Mouse (Mus musculus) hindbrain, postnatal 0 days (tissue): Measurements from ENCODE around the gene Nsg2. TPM values are rescaled to one million over a fixed set of nuclear protein-coding genes. Genes with fewer than 3 reads are reported as not detected.
A peak's percentile ranks its signal among the peaks of the same experiment; 100 is the strongest.

Source experiments
- ATAC-seq: fragments of 200-750 bp; cut with Nextera tagmentation; 2 replicates; pipeline ENCODE4 v1.8.0; 2017; ENCODE audit warnings: mild to moderate bottlenecking, moderate TSS enrichment, moderate library complexity
- DNase-seq: peaks from one replicate; pipeline ENCODE4 v3.0.0-alpha.2; 2015; ENCODE audit warnings: low spot score
- H3K27ac ChIP-seq: fragments of 300-500 bp; sonication (generic); 2 replicates; pipeline ENCODE4 v1.5.1; 2014; ENCODE audit warnings: mild to moderate bottlenecking
- H3K27me3 ChIP-seq: fragments of 300-500 bp; sonication (generic); 2 replicates; pipeline ENCODE4 v1.6.1; 2014; ENCODE audit warnings: low read length, mixed read lengths; ENCODE audit not compliant: insufficient read depth
- H3K36me3 ChIP-seq: fragments of 300-500 bp; sonication (generic); 2 replicates; pipeline ENCODE4 v1.6.1; 2014; ENCODE audit warnings: low read length, mixed read lengths; ENCODE audit not compliant: insufficient read depth
- H3K4me1 ChIP-seq: fragments of 300-500 bp; sonication (generic); 2 replicates; pipeline ENCODE4 v1.6.1; 2014; ENCODE audit warnings: antibody characterized with exemption, low read length, mixed read lengths; ENCODE audit not compliant: insufficient read depth
- H3K4me2 ChIP-seq: fragments of 300-500 bp; sonication (generic); 2 replicates; pipeline ENCODE4 v1.6.1; 2014; ENCODE audit warnings: low read depth, mild to moderate bottlenecking, low read length, moderate library complexity, mixed read lengths
- H3K4me3 ChIP-seq: fragments of 300-500 bp; sonication (generic); 2 replicates; pipeline ENCODE4 v1.5.1; 2014; ENCODE audit warnings: low read length
- H3K9ac ChIP-seq: fragments of 300-500 bp; sonication (generic); replicated peaks from 2 replicates; pipeline ENCODE4 v1.6.1; 2014; ENCODE audit warnings: mild to moderate bottlenecking, low read length, moderate library complexity, mixed read lengths
- H3K9me3 ChIP-seq: fragments of 300-500 bp; sonication (generic); 2 replicates; pipeline ENCODE4 v1.6.1; 2016; ENCODE audit warnings: low read length, mixed read lengths
- CTCF ChIP-seq: IDR thresholded peaks from 2 replicates; pipeline ENCODE4 v1.5.1; 2016; ENCODE audit warnings: antibody characterized with exemption, control low read depth, low read depth
- WGBS: fragments of 180-500 bp; shearing (Covaris S2); extraction: QIAGEN DNeasy Blood & Tissue Kit; methylation state at CpG from one replicate; pipeline ENCODE4 v1.1.7; 2014; 5-methylcytosine and 5-hydroxymethylcytosine counted together
- polyA plus RNA-seq: library from polyadenylated mRNA; unstranded; fragments of >200 nt; fragmentation: Nextera tagmentation; extraction: Ambion mirVana; gene quantifications from 2 replicates; pipeline ENCODE4 v1.2.1, GENCODE M21; 2015
- total RNA-seq: library from RNA; depleted of rRNA; stranded (reverse); fragments of >200 nt; gene quantifications from 2 replicates; pipeline ENCODE4 v1.2.3, GENCODE M21; 2014; rRNA removed

Nsg2 gene
- total RNA-seq (646 and 650 TPM in 2 replicates), polyA plus RNA-seq (407 and 433 TPM in 2 replicates)

- peak; percentile 86 for TF ChIP-seq CTCF
- H3K27me3 ChIP-seq, result no peaks in the 10 kb centered on the region
- WGBS, result 0% methylated on average over 16 of the region's 16 CpGs
- peaks cover 18% of the 10 kb centered on the region for H3K4me1 ChIP-seq
- ATAC-seq (peak; percentile 87), DNase-seq (peak; percentile 96)
- peak within 1 kb of the TSS; percentile 54 for H3K4me3 ChIP-seq
- peak within 1 kb of the TSS; percentile 69 for H3K9ac ChIP-seq
- H3K36me3 ChIP-seq, result peaks cover 3% of the 10 kb centered on the region
- no peaks in the 10 kb centered on the region for H3K9me3 ChIP-seq
- H3K27ac ChIP-seq, result peak within 1 kb of the TSS; percentile 89
- peak within 1 kb of the TSS; percentile 60 for H3K4me2 ChIP-seq
Observed at GRCm38 (mm10) chr11:32000281-32000680, at the start of gene Nsg2. Gene Nsg2, plus strand, starts transcription at chr11:32000463.

GRCm38 (mm10) chr11:31960071-31960470, 40.2 kb upstream of the Nsg2 start:
- H3K4me2 ChIP-seq, result no peak overlapping the region
- ATAC-seq, result no peak
- H3K27me3 ChIP-seq, result no peaks in the 10 kb centered on the region

GRCm38 (mm10) chr11:31963993-31964392, 36.3 kb upstream of the Nsg2 start:
- Histone ChIP-seq H3K36me3 (no peaks in the 10 kb centered on the region), H3K27me3 (no peaks in the 10 kb centered on the region), H3K4me3 (no peak overlapping the region), H3K9ac (no peak overlapping the region), H3K27ac (no peak overlapping the region), H3K4me1 (no peaks in the 10 kb centered on the region), H3K4me2 (no peak overlapping the region), H3K9me3 (no peaks in the 10 kb centered on the region)
- DNase-seq (no peak), ATAC-seq (no peak)
- WGBS, result 100% methylated on average over 1 of the region's 1 CpGs
- TF ChIP-seq CTCF, result no peak

More at GRCm38 (mm10) chr11:31960071-31960470, 40.2 kb upstream of the Nsg2 start:
- H3K4me3 ChIP-seq, result no peak overlapping the region
- H3K4me1 ChIP-seq, result no peaks in the 10 kb centered on the region
- no peak overlapping the region for H3K27ac ChIP-seq
- H3K9ac ChIP-seq, result no peak overlapping the region
- DNase-seq, result no peak
- no peak for TF ChIP-seq CTCF
- H3K9me3 ChIP-seq, result no peaks in the 10 kb centered on the region
- no peaks in the 10 kb centered on the region for H3K36me3 ChIP-seq

GRCm38 (mm10) chr11:31965256-31966134, 34.8 kb upstream of the Nsg2 start, which contains the start of gene 4930524B15Rik:
Gene 4930524B15Rik, plus strand, starts transcription at chr11:31965592.
- WGBS, result 51% methylated on average over 49 of the region's 49 CpGs
- no peaks in the 10 kb centered on the region for H3K4me1 ChIP-seq
- H3K4me2 ChIP-seq, result peak within 1 kb of the TSS; percentile 48
- peak within 1 kb of the TSS; percentile 15; the same call in 1 of the 2 replicates for H3K4me3 ChIP-seq
- no peak within 1 kb of the TSS for H3K27ac ChIP-seq
- no peaks in the 10 kb centered on the region for H3K27me3 ChIP-seq
- H3K36me3 ChIP-seq, result no peaks in the 10 kb centered on the region
- H3K9ac ChIP-seq, result peak within 1 kb of the TSS; percentile 15; the same call in 1 of the 2 replicates
- TF ChIP-seq CTCF, result no peak
- no peaks in the 10 kb centered on the region for H3K9me3 ChIP-seq
- DNase-seq (peak; percentile 48), ATAC-seq (peak; percentile 58)

GRCm38 (mm10) chr11:31974132-31974531, 26.1 kb upstream of the Nsg2 start:
- no peak overlapping the region for H3K27ac ChIP-seq
- no peak overlapping the region for H3K9ac ChIP-seq
- H3K36me3 ChIP-seq, result no peaks in the 10 kb centered on the region
- peaks cover 1% of the 10 kb centered on the region; the same call in 1 of the 2 replicates for H3K9me3 ChIP-seq
- H3K4me3 ChIP-seq, result no peak overlapping the region
- DNase-seq, result no peak
- no peak for ATAC-seq
- TF ChIP-seq CTCF, result no peak
- WGBS, result 85% methylated on average over 4 of the region's 4 CpGs
- no peaks in the 10 kb centered on the region for H3K27me3 ChIP-seq
- H3K4me2 ChIP-seq, result no peak overlapping the region
- H3K4me1 ChIP-seq, result no peaks in the 10 kb centered on the region

- Histone ChIP-seq H3K4me3 (no peak overlapping the region), H3K4me1 (no peaks in the 10 kb centered on the region), H3K27me3 (no peaks in the 10 kb centered on the region), H3K27ac (no peak overlapping the region), H3K9me3 (peaks cover 4% of the 10 kb centered on the region; the same call in 1 of the 2 replicates), H3K36me3 (no peaks in the 10 kb centered on the region), H3K4me2 (no peak overlapping the region), H3K9ac (no peak overlapping the region)
- WGBS, result 56% methylated on average over 8 of the region's 8 CpGs
- ATAC-seq (no peak), DNase-seq (no peak)
- no peak for TF ChIP-seq CTCF
Observed at GRCm38 (mm10) chr11:31974826-31975225, 25.4 kb upstream of the Nsg2 start.
